Mouse (Mus musculus) limb, embryonic 15.5 days (tissue): ENCODE measurements around the gene Ly75. TPM values are rescaled to one million over a fixed set of nuclear protein-coding genes. Genes with fewer than 3 reads are reported as not detected.

Experiments used
- ATAC-seq: fragments of 200-750 bp; cut with Nextera tagmentation; 2 replicates; pipeline ENCODE4 v1.8.0; 2017; ENCODE audit warnings: low read depth, moderate TSS enrichment; ENCODE audit not compliant: insufficient number of reproducible peaks, low FRiP score, low TSS enrichment
- H3K27ac ChIP-seq: fragments of 300-500 bp; sonication (generic); 2 replicates; pipeline ENCODE4 v1.5.1; 2015; ENCODE audit warnings: moderate library complexity, mild to moderate bottlenecking, inconsistent platforms
- H3K27me3 ChIP-seq: fragments of 300-500 bp; sonication (generic); 2 replicates; pipeline ENCODE4 v1.6.1; 2015; ENCODE audit warnings: inconsistent platforms
- H3K36me3 ChIP-seq: fragments of 300-500 bp; sonication (generic); 2 replicates; pipeline ENCODE4 v1.6.1; 2015; ENCODE audit warnings: inconsistent platforms
- H3K4me1 ChIP-seq: fragments of 300-500 bp; sonication (generic); 2 replicates; pipeline ENCODE4 v1.6.1; 2015; ENCODE audit warnings: inconsistent platforms
- H3K4me2 ChIP-seq: fragments of 300-500 bp; sonication (generic); 2 replicates; pipeline ENCODE4 v1.6.1; 2015; ENCODE audit warnings: mild to moderate bottlenecking, inconsistent platforms
- H3K4me3 ChIP-seq: fragments of 300-500 bp; sonication (generic); 2 replicates; pipeline ENCODE4 v1.5.1; 2015; ENCODE audit warnings: mild to moderate bottlenecking, inconsistent platforms
- H3K9ac ChIP-seq: fragments of 300-500 bp; sonication (generic); 2 replicates; pipeline ENCODE4 v1.6.1; 2015; ENCODE audit warnings: inconsistent platforms
- H3K9me3 ChIP-seq: fragments of 300-500 bp; sonication (generic); 2 replicates; pipeline ENCODE4 v1.6.1; 2016; ENCODE audit warnings: inconsistent platforms
- WGBS: fragments of 180-500 bp; shearing (Covaris S2); methylation state at CpG from one replicate; pipeline ENCODE4 v1.1.7; 2015; 5-methylcytosine and 5-hydroxymethylcytosine counted together
- polyA plus RNA-seq: library from polyadenylated mRNA; unstranded; fragments of >200 nt; fragmentation: Nextera tagmentation; extraction: Ambion mirVana; gene quantifications from 2 replicates; pipeline ENCODE4 v1.2.1, GENCODE M21; 2015

Ly75 gene
- polyA plus RNA-seq: 0.61 and 0.73 TPM in 2 replicates

DNA sequence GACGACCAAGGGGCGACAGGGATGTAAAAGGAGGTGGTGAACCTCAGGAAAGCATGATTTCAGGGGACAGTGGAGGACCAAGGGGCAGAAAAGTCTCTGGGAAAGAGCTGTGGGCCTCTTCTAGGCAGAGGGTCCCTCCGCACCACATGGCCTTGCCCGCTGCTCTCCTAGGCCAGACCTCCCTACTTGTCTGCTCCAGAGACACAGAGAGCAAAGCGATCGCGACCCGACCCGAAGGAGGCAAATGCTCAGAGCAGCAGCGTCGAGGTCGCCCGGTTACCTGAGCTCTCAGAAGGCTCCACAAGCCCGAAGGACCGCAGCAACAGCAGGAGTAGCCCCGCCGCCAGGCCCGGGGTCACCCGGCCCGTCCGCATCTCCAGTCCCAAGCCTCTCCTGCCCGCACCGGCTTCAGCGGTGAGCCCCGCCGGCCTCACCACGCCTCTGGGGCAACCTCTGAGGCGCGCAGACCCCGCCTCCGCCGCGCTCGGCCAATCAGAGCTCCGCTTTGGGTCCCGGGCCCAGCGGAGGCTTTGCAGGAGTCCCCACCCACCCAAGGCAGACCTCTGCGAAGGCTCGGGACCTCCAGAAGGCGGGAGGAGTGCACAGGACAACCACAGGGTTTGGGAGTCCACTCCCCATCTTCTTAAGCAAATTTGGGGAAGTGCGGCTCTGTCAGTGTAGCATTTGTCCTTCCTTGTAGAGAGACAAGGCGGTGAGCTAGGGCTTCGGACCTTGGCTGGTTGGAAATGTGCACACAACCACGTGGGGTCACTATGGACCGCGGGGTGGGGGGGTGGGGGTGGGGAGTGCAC, at the start of gene Ly75:
Gene Ly75 (minus strand): TSS at position 446 of the 812 bp plus-strand sequence.
- Histone ChIP-seq H3K4me1 (peaks cover 11% of the 10 kb centered on the region), H3K4me2 (peak within 1 kb of the TSS; percentile 93), H3K27ac (no peak within 1 kb of the TSS; the same call in 1 of the 2 replicates), H3K27me3 (0 out of 2 replicates have a peak, but pooled peaks cover 8% of the 10 kb centered on the region), H3K9me3 (no peaks in the 10 kb centered on the region), H3K9ac (peak within 1 kb of the TSS; percentile 18; the same call in 1 of the 2 replicates), H3K4me3 (peak within 1 kb of the TSS; percentile 59), H3K36me3 (no peaks in the 10 kb centered on the region)
- ATAC-seq: peak; percentile 96
- WGBS: under 1% methylated on average over 46 of the region's 46 CpGs

DNA sequence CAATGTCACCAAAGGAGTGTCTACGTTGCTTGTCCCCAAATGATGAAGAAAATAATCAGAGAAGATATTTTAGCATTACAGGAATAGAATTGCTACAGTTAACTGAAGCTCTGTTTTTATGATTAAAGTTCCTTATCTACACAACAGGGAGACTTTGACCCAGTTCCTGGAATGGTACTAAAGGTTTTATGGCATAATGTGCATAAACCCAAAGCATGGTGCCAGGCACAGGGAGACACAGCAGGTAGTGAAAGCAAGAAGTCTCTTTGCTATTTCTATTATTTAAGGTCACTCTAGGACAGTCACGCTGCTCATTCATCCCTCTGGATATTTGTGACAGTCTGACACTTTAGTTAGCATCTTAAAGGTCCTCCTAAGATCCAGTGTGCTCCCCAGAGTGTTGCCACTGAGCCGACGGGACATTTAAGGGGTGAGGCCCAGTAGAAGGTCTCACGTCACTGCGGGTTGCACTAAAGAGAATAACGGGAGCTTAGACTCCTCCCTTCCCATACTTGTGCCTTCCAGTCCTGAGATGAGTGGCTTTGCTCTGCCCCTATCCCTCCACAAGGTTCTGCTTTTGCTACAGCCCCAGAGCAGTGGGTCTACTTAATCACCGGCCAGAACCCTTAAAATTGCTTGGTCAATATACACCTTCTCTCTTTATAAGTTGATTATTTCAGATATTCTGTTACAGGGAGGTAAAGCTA, 47.4 kb upstream of the Ly75 start:
- Histone ChIP-seq H3K4me1 (no peaks in the 10 kb centered on the region), H3K4me2 (no peak overlapping the region), H3K27ac (no peak overlapping the region), H3K27me3 (no peaks in the 10 kb centered on the region), H3K36me3 (no peaks in the 10 kb centered on the region), H3K9me3 (no peaks in the 10 kb centered on the region), H3K4me3 (no peak overlapping the region), H3K9ac (no peak overlapping the region)
- no peak for ATAC-seq
- WGBS: 70% methylated on average over 8 of the region's 8 CpGs

DNA sequence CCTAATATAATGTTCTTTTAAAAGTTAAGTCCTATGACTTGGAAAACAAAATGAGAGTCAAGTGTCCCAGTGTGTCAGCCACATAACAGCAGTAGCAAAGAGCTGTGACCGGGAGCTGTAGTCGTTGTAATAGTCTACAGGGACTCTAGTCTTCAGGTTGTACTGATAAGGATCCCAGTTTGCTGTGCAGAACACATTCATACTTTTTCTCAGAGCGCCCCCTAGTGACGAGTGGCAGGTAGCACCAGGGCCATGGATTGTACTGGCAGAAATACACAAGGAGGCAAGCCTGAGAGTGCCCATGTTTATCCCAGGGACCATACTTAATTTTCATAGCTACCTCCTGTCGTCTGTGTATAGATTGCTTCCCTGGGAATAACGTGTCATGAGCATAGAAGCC, 35.0 kb upstream of the Ly75 start:
- H3K4me3 ChIP-seq: no peak overlapping the region
- no peak overlapping the region for H3K27ac ChIP-seq
- 9% methylated on average over 6 of the region's 6 CpGs for WGBS
- no peak overlapping the region for H3K9ac ChIP-seq
- H3K9me3 ChIP-seq: no peaks in the 10 kb centered on the region
- no peaks in the 10 kb centered on the region for H3K36me3 ChIP-seq
- no peak overlapping the region for H3K4me2 ChIP-seq
- H3K4me1 ChIP-seq: no peaks in the 10 kb centered on the region
- H3K27me3 ChIP-seq: no peaks in the 10 kb centered on the region
- ATAC-seq: no peak

GRCm38 (mm10) chr2:60414334-60414733, 31.2 kb upstream of the Ly75 start:
- WGBS: 63% methylated on average over 8 of the region's 8 CpGs
- H3K4me1 ChIP-seq: no peaks in the 10 kb centered on the region
- no peak overlapping the region for H3K27ac ChIP-seq
- no peak overlapping the region for H3K4me2 ChIP-seq
- no peaks in the 10 kb centered on the region for H3K36me3 ChIP-seq
- H3K9me3 ChIP-seq: no peaks in the 10 kb centered on the region
- ATAC-seq: no peak
- H3K27me3 ChIP-seq: no peaks in the 10 kb centered on the region
- H3K4me3 ChIP-seq: no peak overlapping the region
- no peak overlapping the region for H3K9ac ChIP-seq

DNA sequence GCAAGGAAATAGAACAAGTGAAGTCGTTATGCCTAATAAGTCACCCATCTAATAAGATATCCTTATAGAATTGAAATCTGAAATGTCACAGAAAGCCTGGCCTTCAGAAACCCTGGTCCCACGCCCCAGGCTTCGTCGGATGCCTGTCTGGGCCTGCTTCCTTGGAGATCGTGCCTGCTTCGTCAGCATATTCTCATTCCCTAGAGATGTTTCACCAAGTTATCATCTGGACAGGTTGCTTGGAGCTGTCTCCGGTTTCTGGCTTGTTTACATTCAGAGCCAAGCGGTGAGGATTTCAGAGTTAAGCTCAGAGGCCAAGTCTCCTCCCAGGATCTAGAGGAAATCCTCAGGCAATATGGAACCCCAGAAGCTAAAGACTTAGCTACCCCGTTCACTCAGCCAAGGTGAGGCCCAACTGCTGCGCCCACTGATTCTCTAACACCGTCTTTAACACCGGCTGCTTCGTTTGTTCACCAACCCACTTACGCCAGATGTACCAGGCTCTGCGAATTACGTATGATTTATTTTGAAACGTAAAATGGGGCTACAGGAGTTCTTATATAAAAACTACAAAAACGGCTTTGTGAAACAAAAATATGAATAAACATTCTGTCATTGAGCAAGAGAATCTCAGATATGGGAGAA, 30.0 kb upstream of the Ly75 start:
- 67% methylated on average over 18 of the region's 18 CpGs for WGBS
- no peaks in the 10 kb centered on the region for H3K36me3 ChIP-seq
- H3K4me2 ChIP-seq: no peak overlapping the region
- no peak for ATAC-seq
- no peak overlapping the region for H3K4me3 ChIP-seq
- no peaks in the 10 kb centered on the region for H3K9me3 ChIP-seq
- H3K9ac ChIP-seq: no peak overlapping the region
- no peaks in the 10 kb centered on the region for H3K27me3 ChIP-seq
- no peaks in the 10 kb centered on the region for H3K4me1 ChIP-seq
- H3K27ac ChIP-seq: no peak overlapping the region

- H3K36me3 ChIP-seq: no peaks in the 10 kb centered on the region
- H3K9ac ChIP-seq: no peak overlapping the region
- H3K4me1 ChIP-seq: no peaks in the 10 kb centered on the region
- H3K27me3 ChIP-seq: no peaks in the 10 kb centered on the region
- H3K4me2 ChIP-seq: no peak overlapping the region
- H3K4me3 ChIP-seq: no peak overlapping the region
- no peaks in the 10 kb centered on the region for H3K9me3 ChIP-seq
- WGBS: 81% methylated on average over 7 of the region's 7 CpGs
- ATAC-seq: no peak
- no peak overlapping the region for H3K27ac ChIP-seq
Observed at GRCm38 (mm10) chr2:60411181-60411580, 28.1 kb upstream of the Ly75 start.

DNA sequence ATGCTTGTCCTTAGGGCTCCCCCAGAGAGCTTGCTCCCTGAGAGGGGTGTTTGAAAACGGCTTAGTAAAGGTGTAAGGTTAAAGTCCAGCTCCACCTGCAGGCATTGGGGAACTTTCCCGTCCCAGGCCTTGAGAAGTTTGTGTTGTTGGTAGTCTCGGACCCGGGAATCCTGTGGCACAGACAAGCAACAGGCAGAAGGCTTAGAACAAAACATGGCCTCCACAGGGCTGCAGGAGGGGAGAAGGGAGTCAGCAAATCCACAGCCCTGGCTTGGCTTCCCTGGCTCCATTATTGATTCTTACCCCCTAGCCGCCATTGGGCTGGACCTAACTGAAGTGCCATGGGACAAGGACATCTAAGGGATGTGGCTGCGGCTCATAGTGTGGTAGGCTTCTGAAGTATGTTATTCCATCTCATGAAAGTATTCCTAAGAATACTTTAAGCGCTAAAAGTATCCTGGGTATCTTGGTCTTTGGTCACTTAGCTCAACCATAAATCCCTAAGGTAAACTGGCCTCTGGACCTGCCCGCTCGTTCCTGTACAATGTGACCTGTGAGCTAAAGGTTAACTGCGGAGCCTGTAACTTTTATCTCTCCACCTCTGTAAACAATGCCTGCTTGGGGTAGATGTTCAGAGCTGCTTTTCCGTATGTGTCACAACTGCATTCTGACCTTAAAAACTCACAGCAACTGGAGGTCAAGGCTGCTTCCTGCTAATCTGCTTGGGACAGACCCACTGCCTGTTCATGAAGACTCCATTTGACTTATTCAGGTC, 27.1 kb upstream of the Ly75 start:
- no peaks in the 10 kb centered on the region for H3K4me1 ChIP-seq
- 74% methylated on average over 11 of the region's 11 CpGs for WGBS
- no peak overlapping the region for H3K9ac ChIP-seq
- H3K9me3 ChIP-seq: no peaks in the 10 kb centered on the region
- H3K27me3 ChIP-seq: no peaks in the 10 kb centered on the region
- H3K4me3 ChIP-seq: no peak overlapping the region
- no peak overlapping the region for H3K27ac ChIP-seq
- H3K4me2 ChIP-seq: no peak overlapping the region
- H3K36me3 ChIP-seq: no peaks in the 10 kb centered on the region
- no peak for ATAC-seq

DNA sequence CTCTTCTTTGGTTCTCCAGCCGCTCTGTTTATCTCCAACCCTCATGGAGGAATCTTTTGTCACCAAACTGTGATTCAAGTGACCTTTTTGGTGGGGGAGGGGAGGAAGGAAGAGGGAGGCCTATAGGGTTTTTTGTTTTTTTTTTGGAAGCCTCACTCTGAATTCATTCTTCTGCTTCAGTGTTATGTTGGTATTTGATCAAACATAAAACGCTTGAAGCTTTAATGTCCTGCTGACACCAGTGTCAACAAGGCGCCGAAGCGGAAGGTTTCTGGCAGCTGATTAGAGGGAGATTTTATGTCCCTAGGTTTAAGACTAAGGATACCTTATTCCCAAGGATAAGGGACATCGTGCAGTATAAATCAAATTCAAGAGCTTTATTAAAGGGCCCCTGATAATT, 26.1 kb upstream of the Ly75 start:
- no peak overlapping the region for H3K4me3 ChIP-seq
- no peaks in the 10 kb centered on the region for H3K4me1 ChIP-seq
- H3K36me3 ChIP-seq: no peaks in the 10 kb centered on the region
- no peak overlapping the region for H3K27ac ChIP-seq
- no peak overlapping the region for H3K9ac ChIP-seq
- ATAC-seq: no peak
- H3K4me2 ChIP-seq: no peak overlapping the region
- H3K27me3 ChIP-seq: no peaks in the 10 kb centered on the region
- no peaks in the 10 kb centered on the region for H3K9me3 ChIP-seq
- WGBS: 68% methylated on average over 6 of the region's 6 CpGs

GRCm38 (mm10) chr2:60407387-60407786, 24.3 kb upstream of the Ly75 start:
- H3K27ac ChIP-seq: no peak overlapping the region
- H3K36me3 ChIP-seq: no peaks in the 10 kb centered on the region
- no peaks in the 10 kb centered on the region for H3K27me3 ChIP-seq
- no peak for ATAC-seq
- H3K4me3 ChIP-seq: no peak overlapping the region
- no peak overlapping the region for H3K4me2 ChIP-seq
- no peaks in the 10 kb centered on the region for H3K9me3 ChIP-seq
- no peaks in the 10 kb centered on the region for H3K4me1 ChIP-seq
- no peak overlapping the region for H3K9ac ChIP-seq
- 93% methylated on average over 2 of the region's 2 CpGs for WGBS

DNA sequence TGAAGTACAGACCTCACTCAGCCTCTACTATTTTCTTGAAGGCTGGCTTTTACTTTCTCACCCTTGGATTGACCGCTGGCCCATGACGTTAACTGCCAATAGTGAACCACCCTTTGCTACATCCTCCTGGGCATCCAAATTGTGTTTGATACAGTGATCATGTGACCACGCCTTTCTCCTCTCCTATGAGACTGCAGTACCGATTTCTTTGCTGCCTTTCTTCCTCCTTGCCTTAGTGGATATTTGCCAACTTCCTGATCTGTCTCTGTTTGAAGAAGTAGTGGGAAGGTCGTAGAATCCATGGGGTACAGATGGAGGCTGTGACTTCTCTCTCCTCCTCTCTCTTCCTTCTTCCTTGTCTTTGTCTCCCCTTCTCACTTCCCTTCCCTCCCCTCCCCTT, 22.3 kb upstream of the Ly75 start:
- ATAC-seq: no peak
- no peaks in the 10 kb centered on the region for H3K27me3 ChIP-seq
- no peak overlapping the region for H3K27ac ChIP-seq
- H3K4me2 ChIP-seq: no peak overlapping the region
- no peaks in the 10 kb centered on the region for H3K9me3 ChIP-seq
- H3K9ac ChIP-seq: no peak overlapping the region
- H3K36me3 ChIP-seq: no peaks in the 10 kb centered on the region
- H3K4me1 ChIP-seq: no peaks in the 10 kb centered on the region
- no peak overlapping the region for H3K4me3 ChIP-seq
- WGBS: 89% methylated on average over 5 of the region's 5 CpGs

GRCm38 (mm10) chr2:60404763-60405162, 21.7 kb upstream of the Ly75 start:
- Histone ChIP-seq H3K4me3 (no peak overlapping the region), H3K27ac (no peak overlapping the region), H3K9ac (no peak overlapping the region), H3K4me2 (no peak overlapping the region), H3K4me1 (no peaks in the 10 kb centered on the region), H3K36me3 (no peaks in the 10 kb centered on the region), H3K9me3 (no peaks in the 10 kb centered on the region), H3K27me3 (no peaks in the 10 kb centered on the region)
- ATAC-seq: no peak
- WGBS: 91% methylated on average over 7 of the region's 7 CpGs
